Mouse (Mus musculus) hindbrain, embryonic 10.5 days (tissue): ENCODE data around the gene Zfp105. TPM values are rescaled to one million over a fixed set of nuclear protein-coding genes. Genes with fewer than 3 reads are reported as not detected.

ENCODE experiments used
- polyA plus RNA-seq: library from polyadenylated mRNA; unstranded; fragments of >200 nt; fragmentation: Nextera tagmentation; extraction: Ambion mirVana; gene quantifications from 2 replicates; pipeline ENCODE4 v1.2.1, GENCODE M21; 2016

The Zfp105 gene
- polyA plus RNA-seq, 1 experiment from 2014 or later, result 30.7 TPM

Other genes starting within 250 kb of the Zfp105 start
- not detected in 2 replicates for gene Topaz1, start 175.7 kb upstream of the Zfp105 start, polyA plus RNA-seq
- gene Tcaim, start 117.5 kb upstream of the Zfp105 start, polyA plus RNA-seq, result 5.3 and 5.7 TPM in 2 replicates
- 0.27 TPM in 1 of 2 replicates, not detected in the other for gene Gm35549, start 79.0 kb upstream of the Zfp105 start, polyA plus RNA-seq
- gene Zfp445, start 57.1 kb upstream of the Zfp105 start, polyA plus RNA-seq, result 66.1 and 74.4 TPM in 2 replicates
- gene Zkscan7, start 37.4 kb upstream of the Zfp105 start, polyA plus RNA-seq, result 3.6 and 4.5 TPM in 2 replicates
- 22.7 and 25.0 TPM in 2 replicates for gene 1110059G10Rik, start 27.9 kb downstream of the Zfp105 start, polyA plus RNA-seq
- 59.0 and 97.7 TPM in 2 replicates for gene Kif15, start 28.0 kb downstream of the Zfp105 start, polyA plus RNA-seq
- gene Tmem42, start 98.3 kb downstream of the Zfp105 start, polyA plus RNA-seq, result 17.6 and 17.9 TPM in 2 replicates
- 0.42 and 0.48 TPM in 2 replicates for gene Tgm4, start 111.7 kb downstream of the Zfp105 start, polyA plus RNA-seq
- 76.8 and 83.4 TPM in 2 replicates for gene Zdhhc3, start 190.1 kb downstream of the Zfp105 start, polyA plus RNA-seq
- gene Exosc7, start 190.1 kb downstream of the Zfp105 start, polyA plus RNA-seq, result 122 and 146 TPM in 2 replicates
- gene Clec3b, start 227.9 kb downstream of the Zfp105 start, polyA plus RNA-seq, result 0.16 TPM in 1 of 2 replicates, not detected in the other